Mouse (Mus musculus): ENCODE results near the gene Ctdspl.

The Ctdspl gene

DNA sequence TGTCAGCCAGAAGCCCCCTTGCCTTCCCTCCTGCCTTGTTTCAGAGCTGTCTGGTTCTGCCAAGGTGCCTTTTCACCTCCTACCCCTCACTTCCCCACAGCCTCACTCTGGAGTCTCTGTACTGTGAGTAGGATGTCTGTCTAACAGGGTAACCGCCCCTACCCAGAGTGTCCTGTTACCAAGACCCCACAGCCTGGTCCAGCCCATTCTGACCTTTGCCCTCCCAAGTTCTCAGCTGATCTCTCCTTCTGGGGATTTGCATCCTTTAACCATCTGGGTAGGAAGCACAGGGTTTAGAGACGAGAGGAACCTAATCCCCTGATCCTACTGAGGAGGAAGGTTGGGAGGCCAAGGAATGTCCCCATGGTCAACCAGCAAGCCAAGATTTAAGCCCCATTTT lies 24.5 kb downstream of the Ctdspl start:
- DNase-seq, result no peak

DNA sequence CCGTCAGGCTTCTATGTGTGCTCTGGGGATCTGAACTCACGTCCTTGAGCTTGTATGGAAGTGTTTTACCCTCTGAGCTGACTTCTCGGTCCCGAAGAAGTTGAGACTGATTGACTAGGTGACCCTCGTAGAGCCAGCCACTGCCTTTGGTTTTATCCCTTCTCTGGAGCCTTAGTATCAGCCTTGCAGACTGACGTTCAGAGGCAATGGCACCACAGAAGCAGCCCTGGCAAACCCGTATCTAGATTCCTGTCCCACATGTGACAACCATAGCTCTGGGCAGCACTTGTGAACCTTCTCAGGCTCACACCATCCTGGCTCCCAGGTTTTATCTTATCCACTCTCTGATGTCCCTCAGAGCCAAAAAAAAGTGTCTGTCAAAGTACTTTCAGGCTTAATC lies 25.1 kb downstream of the Ctdspl start:
- no peak for DNase-seq

DNA sequence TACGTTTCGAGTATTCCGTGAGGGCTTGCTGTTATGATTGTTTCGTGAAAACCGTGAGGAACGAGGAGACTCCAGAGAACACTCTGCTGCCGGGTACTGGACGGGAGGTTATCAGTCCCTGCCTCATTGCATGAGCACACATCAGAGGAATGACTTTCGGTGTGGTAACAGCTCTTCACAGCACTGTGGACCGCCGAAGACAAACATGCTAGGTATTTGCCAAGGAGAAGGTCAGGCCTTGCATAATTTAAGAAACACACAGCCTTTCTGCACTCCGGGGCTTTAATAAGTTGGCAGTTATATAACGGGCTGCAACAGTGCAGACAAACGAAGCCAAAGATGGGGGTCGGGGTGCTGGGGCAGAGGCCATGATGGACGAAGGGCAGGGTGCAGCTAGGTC lies 25.9 kb downstream of the Ctdspl start:
- DNase-seq, result peak; percentile 58

DNA sequence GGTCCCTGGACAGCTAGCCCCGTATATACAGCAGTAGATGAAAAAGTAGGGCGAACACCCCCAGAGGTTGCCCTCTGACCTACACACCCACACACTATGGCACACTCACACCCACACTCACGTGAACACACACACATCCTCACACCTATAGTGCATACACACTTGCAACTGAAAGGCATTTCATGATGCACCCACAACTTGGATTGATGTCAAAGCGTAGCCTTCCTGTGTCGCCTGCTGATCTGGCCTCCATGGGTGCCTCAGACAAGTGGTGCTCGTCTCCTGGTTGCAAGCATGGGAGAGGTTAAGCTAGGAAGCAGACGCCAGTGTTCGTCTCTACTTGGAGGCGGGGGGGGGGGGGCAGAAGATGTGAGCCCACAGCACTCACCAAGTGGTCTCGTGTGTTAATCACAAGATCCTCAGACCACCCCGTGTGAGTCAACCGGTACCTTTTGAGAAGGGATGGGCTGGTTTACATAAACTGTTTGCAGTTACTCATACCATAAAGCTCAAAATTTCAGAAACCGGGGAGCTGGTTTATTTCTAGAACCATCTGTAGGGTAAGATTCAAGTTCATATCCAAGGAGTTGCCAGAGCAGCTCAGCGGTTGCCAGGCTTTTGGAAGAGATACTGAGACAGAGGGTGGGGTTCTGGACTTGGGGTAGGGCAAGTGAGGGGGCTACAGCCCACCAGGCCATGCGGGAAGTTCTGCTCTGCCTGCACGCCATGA lies 27.4 kb downstream of the Ctdspl start:
- DNase-seq, result no peak

DNA sequence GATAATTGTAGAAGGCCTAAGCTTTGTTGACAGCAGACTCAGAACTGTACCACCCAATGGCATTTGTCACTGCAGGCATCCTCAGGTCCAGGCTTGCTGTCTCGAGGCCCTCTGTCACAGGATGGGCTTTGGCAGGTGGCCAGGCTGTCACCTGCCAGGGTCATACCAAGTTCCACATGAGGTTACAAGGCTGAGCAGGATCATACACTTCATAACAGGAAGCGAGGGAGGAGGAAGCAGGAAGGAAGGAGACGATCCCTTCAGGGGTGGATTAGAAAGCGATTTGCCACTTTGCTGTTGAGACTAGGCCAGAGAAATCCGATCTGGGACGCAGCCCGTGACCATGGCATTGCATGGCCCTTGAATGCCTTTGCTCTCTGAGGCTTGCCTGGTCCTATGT lies 32.5 kb downstream of the Ctdspl start:
- DNase-seq, result peak; percentile 53

DNA sequence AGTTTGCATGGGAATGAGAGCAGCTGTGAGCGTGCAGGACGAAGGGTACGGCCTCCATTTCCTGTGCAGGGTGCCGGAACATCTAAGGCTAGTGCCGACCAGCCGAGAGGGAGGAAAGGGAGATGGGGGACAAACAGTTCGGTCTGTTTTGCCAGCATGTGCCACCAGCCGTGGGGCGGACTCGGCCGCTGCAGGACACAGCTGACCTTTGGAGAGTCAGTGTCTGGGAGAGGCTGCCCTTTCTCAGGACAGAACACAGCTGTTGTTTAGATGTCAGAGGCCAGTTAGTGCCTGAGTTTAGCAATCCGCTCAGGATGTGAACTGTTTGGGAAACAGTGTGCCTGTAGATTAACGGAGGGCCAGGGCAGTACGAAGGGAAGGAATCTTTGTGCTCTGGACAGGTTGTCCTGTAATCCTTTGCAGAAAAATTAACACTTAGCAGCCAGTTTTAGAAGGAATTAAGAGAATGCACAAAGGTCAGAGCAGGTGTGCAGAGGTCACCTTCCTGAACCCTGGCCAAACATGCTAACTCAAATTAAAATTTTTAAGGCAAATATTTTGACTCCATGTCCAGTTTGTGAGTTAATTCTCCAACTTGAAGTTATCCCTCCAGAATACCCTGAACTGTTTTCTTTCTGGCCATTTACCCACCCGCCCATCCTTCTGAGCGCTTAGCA lies 34.3 kb downstream of the Ctdspl start:
- peak; percentile 68 for DNase-seq

DNA sequence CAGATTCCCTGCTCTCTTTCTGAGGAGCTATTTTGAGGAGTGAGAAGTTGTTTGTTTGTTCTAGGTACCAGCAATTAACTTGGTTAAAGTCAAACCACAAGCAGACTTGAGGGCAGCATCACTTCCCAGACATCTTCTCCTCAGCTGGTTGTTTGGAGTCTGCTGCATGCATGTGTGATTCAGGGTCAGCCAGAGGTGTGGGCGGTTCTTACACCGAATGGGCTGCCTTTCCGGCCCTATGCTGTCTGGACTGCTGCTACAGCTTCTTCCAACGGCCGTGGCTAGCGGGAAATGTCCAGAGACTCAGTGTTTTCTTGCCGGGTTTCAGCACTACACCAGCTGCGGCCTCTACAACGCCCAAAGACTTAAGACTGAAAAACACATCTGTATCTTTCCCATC lies 36.9 kb downstream of the Ctdspl start:
- no peak for DNase-seq

DNA sequence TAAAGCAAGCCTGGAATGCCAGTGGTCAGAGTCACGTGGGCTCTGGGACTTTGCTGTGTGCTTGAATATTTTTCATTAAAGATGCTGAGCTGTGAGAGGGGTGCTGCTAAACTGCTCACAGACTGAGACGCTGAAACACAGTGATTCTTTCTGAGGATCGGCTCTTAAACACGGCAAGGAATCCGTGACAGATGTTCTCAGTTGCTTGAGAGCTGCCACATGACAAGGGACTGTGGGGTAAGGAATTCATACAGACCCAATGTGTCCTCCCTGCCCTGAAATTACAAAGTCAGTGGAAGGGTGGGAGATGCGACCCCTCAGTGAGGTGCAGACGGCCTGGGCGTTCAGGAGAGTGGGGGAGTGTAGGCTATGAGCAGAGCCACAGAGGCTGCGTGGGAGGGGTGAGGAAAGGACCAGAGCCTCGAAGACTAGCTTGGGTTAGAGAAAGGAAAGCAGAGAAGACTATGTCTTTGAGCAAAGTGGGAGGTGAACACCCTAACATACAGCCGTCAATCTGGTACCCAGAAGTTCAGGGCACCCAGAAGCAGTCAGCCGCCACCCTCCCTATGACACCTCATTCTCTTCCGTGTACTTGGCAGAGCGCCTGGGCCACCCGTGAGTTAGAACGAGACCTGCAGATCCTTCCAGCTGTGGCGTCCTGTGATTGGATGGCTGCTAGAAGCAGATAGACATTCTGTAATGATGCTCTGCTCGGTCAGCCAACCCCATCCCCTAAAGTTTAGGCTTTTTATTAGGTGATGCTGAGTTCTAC lies 38.2 kb downstream of the Ctdspl start:
- no peak for DNase-seq

DNA sequence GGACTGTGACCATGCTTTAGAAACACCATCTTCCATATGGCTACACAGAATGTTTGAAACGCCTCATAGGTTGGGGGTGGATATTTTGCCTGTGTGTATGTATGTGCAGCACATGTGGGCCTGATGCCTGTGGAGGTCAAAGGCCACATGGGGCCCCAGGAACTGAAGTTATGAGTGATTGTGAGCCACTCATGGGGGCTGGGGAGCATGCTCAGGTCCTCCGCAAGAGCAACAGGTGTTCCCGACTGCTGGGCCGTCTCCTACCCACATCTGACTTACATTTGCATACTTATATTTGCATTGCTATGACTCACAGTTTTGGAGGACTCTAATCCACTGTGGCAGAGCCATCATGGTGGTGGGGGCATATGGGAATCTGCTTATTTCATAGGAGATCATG lies 43.6 kb downstream of the Ctdspl start:
- no peak for DNase-seq

DNA sequence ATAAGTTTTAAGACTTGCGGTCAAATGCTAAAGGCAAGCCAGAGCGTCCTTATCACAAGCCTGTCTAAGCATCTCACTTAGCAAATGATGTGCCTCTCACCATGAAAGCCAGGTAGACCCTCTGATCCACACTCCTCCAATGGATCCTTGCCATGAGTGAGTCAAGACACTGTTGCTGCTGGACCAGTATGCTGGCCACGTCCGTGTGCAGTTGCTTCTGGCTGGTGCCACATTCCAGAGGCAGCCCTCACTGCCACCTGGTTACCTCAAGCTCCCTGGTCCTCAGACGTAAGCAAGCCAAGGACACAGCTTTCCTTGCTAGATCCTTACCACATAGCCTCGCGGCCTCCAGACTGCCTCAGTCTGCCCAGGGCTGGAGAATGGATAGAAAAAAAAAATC lies 46.8 kb downstream of the Ctdspl start:
- no peak for DNase-seq

DNA sequence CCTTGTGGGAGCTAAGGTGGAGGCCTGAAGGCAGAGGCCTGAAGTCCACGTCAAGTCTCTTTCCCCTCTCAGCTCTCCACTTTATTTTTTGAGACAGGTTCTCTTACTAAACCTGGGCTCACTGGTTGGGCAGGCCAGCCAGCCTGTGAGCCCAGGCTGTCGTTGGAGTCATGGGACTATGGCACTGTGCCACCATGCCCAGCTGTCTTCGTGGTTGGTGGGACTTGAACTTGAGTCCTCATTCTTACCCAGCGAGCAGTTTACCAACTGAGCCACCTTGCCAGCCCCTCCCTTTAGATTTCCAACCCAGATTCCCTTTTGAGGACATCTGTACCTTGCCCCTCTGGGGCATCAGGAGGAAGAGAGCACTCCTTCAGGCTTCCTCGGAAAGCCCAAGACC lies 47.3 kb downstream of the Ctdspl start:
- DNase-seq, result no peak

DNA sequence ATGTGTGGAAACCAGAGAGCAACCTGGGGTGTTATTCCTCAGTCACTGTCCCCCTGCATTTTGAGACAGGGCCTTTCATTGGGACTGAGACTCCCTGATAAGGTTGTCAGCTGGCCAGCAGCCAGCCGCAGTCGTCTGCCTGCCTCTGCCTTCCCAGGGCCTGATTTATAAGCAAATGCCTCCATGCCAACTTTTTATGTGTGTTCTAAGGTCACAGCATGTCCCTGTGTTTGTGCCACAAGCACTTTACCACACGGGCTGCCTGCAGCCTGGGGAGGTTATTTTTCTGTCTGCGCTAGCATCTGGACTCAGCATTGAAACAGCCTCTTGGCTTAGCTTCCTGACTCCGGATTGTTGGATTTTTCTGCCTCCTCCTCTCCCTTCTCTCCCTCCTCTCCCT lies 47.9 kb downstream of the Ctdspl start:
- DNase-seq, result peak; percentile 76

DNA sequence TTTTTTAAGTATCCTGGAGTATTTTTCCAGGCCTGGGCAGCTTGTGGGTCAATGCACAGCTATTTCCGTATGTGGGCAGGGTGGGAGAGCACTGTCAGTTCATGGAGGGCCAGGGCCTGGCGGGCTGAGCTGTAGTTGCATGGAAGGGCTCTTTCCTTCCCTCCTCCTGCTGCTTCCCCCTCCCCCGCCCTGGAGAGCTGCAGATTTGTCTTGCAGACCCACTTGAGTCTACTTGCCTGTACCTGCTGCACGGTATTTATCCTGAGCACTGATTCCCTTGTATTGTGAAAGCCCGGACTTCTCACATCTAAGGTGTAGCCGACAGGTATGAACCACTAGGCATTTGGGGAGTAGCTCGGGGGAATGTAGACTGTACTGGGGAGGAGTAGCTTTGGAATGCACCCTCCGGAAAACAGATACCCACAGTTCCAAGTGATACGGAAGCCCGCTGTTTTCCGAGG lies 49.0 kb downstream of the Ctdspl start:
- peak; percentile 53 for DNase-seq

DNA sequence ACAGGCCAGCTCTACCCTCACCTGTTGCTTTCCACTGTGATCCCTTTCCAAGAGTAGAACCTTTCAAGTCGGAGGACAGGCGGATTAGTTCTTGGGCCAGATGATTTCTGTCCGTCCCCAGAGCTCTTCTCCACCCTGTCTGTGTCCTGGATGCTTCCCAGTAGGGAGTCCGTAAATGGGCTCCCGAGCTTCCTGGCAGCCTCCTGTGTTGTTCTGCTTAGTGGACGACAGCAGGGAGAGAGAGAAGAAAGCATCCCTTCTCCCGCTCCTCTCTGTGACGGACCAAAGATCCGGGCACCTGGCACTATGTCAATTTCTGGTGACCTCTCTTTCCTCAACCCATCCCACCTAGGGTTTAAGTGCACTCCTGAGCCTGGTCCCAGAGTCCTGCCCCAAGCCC lies 49.5 kb downstream of the Ctdspl start:
- DNase-seq, result no peak

DNA sequence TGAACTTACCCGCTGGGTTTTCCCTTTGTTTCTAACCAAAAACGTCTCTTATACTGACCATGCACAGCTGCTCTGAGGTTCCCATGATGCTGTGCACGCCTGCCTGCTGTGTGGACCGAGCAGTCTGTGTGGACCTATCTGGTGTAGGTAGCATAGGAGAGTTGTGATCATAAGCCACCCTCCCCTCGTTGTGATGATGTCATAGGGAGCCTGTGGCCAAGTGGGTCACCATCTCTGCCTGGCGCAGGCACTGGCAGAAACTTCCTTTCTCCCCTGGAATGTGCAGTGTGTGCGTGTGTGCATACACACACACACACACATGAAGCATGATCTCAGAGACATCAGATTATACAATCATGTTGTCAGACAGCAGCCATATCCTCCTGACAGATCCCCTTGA lies 50.3 kb downstream of the Ctdspl start:
- DNase-seq, result no peak

DNA sequence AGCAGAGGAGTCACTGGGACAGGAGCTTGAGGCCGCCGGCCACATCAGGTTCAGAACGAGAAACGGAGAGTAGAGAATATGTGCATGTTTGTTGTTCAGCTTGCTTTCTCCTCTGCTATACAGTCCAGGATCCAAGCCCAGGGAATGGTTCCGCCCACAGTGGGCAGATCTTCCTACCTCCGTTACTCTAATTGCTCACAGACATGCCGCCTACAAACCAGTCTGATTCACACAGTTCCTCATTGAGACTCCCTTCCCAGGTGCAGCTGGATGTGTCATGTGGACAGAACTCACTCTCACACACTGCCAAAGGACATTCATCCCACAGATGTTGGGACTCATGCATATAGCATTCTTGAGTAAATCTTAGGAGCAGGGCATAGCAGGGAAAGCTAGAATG lies 51.2 kb downstream of the Ctdspl start:
- DNase-seq, result no peak

DNA sequence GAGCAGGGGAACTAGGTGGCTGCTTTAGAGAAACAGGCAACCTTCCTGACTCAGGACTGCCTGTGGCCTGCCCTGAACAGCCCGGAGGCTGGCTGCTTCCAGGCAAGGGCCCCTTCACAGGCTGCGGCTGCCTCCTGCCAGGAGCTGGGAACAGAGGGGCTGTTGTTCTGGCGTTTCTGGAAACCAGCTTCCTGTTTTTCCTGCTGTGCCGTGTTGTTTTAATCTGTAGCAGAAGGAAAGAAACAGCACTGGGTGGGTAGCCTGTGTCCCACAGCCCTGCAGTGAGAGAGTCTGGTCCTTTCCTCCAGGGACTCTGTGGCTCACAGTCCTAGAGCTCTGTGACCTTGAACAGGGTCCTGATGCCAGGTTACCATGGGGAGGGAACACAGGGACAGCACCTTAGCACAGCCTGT lies 54.2 kb downstream of the Ctdspl start:
- DNase-seq, result no peak

DNA sequence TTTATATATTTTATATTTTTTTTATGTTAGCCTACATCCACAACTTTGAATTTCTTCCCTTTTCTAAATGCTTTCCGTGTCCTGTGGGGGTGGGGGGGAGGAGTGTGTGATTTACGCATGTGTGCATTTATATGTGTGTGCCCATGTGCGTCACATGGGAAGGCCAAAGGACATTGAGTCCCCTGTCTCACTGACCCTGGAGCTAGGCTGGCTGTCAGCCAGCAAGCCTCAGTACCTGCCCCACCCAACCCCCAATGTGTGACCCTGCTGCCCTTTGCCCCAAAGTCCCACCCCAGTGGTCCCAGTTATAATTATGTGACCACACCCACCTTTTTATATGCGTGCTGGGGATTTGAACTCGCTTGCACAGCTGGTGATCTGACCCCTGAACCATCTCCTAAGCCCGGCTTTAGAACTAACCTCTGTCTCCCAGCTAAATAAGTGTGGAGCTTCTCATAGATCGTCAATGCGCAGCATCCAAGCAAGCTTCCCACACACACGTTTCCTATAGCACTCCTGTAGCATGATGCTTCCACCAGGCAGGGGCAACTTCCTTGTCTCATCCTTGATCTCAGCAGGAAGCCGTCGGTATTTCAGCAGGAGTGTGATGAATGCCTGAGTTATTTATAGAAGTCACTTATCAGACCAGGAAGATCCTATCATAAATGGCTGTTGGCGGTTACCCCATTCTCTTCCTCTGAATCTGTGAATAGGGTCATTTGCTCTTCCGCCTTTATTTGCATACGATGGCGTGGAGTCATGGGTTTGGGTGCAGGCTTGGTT lies 58.6 kb downstream of the Ctdspl start:
- no peak for DNase-seq

DNA sequence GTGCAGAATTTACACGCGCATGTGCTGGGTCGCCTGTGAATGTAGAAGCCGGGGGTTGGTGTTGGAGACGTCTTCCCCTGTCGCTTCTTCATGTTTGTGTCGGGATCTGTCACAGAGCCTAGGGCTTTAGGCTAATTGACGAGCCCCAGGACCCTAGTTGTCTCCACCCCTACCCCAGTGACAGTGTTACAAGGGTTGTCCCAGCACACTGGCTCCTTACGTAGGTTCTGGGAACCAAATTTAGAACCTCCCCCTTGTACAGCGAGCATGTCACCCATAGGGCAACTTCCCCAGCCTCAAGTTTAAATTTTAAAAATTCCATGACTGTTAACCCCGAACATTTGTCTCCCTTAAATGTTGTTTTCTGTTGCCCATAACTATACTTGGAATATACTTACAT lies 60.0 kb downstream of the Ctdspl start:
- DNase-seq, result no peak

DNA sequence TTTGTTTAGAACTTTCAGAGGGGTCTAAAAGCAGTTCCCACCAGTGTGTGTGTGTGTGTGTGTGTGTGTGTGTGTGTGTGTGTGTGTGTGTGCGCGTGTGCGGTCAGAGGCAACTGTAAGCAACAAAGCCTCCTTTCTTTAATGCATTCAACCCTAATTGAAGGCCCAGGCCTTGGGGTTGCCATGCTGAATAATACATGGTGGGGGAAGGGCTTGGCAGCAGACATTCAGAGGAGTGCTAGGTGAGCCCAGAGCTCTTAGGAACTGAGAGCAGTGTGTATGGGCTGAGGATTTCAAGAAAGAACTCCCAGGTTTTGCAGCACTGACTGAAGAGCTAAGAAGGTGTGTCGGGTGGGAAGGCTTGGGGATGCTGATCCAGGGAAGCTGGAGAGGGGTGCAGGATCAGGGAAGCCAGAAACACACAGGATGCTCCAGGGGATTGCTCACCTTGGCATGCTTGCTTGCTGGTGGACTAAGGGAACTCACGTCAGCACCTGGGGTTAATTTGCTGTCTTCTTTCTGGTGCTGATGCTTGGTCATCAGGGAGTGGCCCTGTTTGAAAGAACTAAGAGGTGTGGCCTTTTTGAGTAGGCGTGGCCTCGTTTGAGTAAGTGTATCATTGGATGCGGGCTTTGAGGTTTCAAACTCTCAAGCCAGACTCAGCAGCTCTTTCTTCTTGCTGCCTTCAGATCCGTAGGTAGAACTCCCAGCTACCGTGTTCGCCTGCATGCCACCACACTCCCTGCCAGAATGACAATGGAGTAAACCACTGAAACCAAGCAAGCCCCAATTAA lies 62.7 kb downstream of the Ctdspl start:
- no peak for DNase-seq

DNA sequence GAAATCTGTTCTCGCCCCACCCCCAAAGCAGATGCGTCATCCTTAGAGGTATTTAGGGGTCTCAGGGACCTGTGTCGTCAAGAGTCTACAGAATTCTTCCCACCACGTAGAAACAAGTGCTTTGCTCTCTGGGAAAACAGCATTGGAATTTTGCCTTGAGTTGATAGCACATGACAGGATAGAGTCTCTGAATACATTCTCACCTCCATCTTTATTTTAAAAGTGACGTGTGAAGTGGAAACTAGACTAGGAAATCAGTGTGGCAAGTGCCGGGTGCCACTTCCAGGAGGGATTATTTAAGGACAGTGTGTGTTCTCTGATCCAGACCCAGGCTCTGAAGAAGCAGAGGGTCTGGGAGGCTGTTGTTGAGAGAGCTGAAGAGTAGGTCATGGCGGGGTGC lies 64.2 kb downstream of the Ctdspl start:
- no peak for DNase-seq
